Mouse (Mus musculus) heart, embryonic 10.5 days (tissue): ENCODE measurements around the gene Pjvk. TPM values are rescaled to one million over a fixed set of nuclear protein-coding genes. Genes with fewer than 3 reads are reported as not detected.
A peak's percentile ranks its signal among the peaks of the same experiment; 100 is the strongest.

Source experiments
- DNase-seq: peaks from one replicate; pipeline ENCODE4 v3.0.0-alpha.2; 2017; ENCODE audit warnings: low spot score
- H3K27ac ChIP-seq: fragments of 300-500 bp; sonication (generic); 2 replicates; pipeline ENCODE4 v1.5.1; 2016; ENCODE audit warnings: mild to moderate bottlenecking
- H3K27me3 ChIP-seq: fragments of 300-500 bp; sonication (generic); 2 replicates; pipeline ENCODE4 v1.6.1; 2016; ENCODE audit warnings: mild to moderate bottlenecking; ENCODE audit not compliant: poor library complexity, insufficient read depth, severe bottlenecking
- H3K36me3 ChIP-seq: fragments of 300-500 bp; sonication (generic); 2 replicates; pipeline ENCODE4 v1.6.1; 2016; ENCODE audit warnings: mild to moderate bottlenecking, moderate library complexity
- H3K4me1 ChIP-seq: fragments of 300-500 bp; sonication (generic); 2 replicates; pipeline ENCODE4 v1.6.1; 2016; ENCODE audit warnings: mild to moderate bottlenecking
- H3K4me3 ChIP-seq: fragments of 300-500 bp; sonication (generic); 2 replicates; pipeline ENCODE4 v1.5.1; 2016; ENCODE audit warnings: mild to moderate bottlenecking, moderate library complexity
- H3K9me3 ChIP-seq: fragments of 300-500 bp; sonication (generic); 2 replicates; pipeline ENCODE4 v1.6.1; 2016; ENCODE audit warnings: mild to moderate bottlenecking, moderate library complexity
- WGBS: fragments of 180-500 bp; shearing (Covaris S2); methylation state at CpG from one replicate; pipeline ENCODE4 v1.1.7; 2016; 5-methylcytosine and 5-hydroxymethylcytosine counted together
- polyA plus RNA-seq: library from polyadenylated mRNA; unstranded; fragments of >200 nt; fragmentation: Nextera tagmentation; extraction: Ambion mirVana; gene quantifications from 2 replicates; pipeline ENCODE4 v1.2.1, GENCODE M21; 2016

The Pjvk gene
- polyA plus RNA-seq, 1 experiment from 2014 or later, result 0.25 TPM

DNA sequence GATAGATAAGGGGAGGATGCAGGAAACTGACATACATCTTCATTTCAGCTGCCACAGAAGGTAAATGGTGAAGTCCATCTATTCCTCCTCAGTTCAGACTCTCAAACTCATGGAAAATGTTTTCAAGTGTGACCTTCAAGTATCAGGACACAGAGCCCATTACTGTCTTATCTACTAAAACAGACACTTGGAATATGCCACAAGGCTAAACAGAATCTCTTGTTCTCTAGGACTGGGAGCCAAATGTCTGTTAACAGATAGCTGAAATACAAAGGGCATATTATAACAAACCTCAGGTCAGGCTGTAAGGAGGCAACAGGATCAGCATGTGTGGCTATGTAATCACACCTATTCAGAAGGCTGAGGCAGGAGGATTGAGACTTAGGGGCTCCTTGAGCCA, 4.5 kb upstream of the Pjvk start:
- Histone ChIP-seq H3K4me1 (peaks cover 18% of the 10 kb centered on the region), H3K9me3 (no peaks in the 10 kb centered on the region), H3K27ac (no peak overlapping the region), H3K36me3 (peaks cover 45% of the 10 kb centered on the region), H3K27me3 (no peaks in the 10 kb centered on the region), H3K4me3 (no peak overlapping the region)
- DNase-seq, result no peak

DNA sequence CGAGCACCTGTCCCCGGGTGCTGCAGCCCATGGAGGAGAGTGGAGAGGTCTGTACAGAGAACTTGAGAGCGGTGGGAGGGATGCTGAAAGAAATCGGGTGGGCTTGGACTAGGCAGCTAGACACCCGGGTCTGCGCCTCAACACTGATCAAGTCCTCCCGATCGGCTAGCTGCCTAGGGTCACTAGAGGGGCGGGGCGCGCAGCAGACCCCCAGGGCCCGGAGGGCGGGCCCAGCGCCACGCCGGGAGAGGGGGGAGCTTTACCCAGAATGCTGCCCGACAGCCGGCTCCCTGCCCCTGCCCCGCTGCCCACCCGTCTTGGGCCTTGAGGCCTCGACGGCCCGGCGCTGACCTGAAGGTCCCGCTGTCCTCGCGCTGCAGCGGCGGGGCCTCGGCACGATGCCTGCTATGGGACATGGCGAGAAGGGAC, 821 bp upstream of the Pjvk start:
- WGBS, result under 1% methylated on average over 32 of the region's 32 CpGs
- no peak for DNase-seq
- Histone ChIP-seq H3K27me3 (no peaks in the 10 kb centered on the region), H3K4me1 (peaks cover 18% of the 10 kb centered on the region), H3K27ac (peak overlapping the region; percentile 92), H3K36me3 (peaks cover 11% of the 10 kb centered on the region; the same call in 1 of the 2 replicates), H3K4me3 (peak overlapping the region; percentile 86), H3K9me3 (no peaks in the 10 kb centered on the region)

DNA sequence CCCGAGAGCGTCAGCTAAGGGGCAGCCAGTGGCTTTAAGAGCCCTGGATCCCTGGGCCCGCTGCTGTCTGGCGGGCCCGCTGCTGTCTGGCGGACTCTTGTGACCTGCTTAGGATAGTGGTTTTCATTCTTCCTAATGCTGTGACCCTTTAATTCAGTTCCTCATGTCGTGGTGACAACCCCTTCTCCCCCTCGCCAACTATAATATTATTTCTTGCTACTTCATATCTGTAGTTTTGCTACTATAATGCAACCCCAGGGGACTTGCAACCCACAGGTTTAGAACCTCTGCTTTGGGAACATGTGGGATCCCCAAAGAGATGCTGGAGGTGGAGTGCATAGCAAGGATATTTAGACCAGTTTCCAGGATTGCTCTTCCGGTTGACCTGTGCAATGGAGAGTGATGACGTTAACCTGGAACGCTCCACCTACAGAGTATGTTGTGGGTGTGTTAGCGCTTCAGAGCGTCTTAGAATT, 428 bp downstream of the Pjvk start:
- Histone ChIP-seq H3K4me1 (peaks cover 18% of the 10 kb centered on the region), H3K36me3 (peaks cover 7% of the 10 kb centered on the region; the same call in 1 of the 2 replicates), H3K4me3 (peak overlapping the region; percentile 86), H3K27me3 (no peaks in the 10 kb centered on the region), H3K27ac (peak overlapping the region; percentile 92), H3K9me3 (no peaks in the 10 kb centered on the region)
- DNase-seq, result peak; percentile 76
- WGBS, result 31% methylated on average over 13 of the region's 13 CpGs

DNA sequence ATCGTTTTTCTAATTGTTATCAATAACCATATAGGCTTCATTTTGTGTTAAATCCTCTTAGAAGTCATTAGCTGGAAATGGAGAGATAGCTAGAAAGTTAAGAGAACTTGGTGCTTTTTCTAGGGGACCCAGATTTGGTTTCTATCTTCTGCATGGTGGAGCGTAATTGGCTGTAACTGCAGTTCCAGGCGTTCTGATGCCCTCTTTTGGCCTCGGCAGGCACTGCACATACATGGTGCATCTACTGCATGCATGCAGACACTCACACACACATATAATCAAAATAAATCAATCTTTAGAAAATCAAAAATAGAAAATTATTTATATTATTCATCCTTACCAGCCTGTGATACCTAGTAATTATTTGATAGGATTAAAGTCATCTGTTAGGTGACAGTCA, 4.8 kb downstream of the Pjvk start:
- H3K27ac ChIP-seq, result no peak overlapping the region
- no peaks in the 10 kb centered on the region; the same call in 1 of the 2 replicates for H3K4me1 ChIP-seq
- no peaks in the 10 kb centered on the region for H3K36me3 ChIP-seq
- H3K4me3 ChIP-seq, result no peak overlapping the region
- WGBS, result 92% methylated on average over 4 of the region's 4 CpGs
- DNase-seq, result no peak
- no peaks in the 10 kb centered on the region for H3K27me3 ChIP-seq
- no peaks in the 10 kb centered on the region for H3K9me3 ChIP-seq

DNA sequence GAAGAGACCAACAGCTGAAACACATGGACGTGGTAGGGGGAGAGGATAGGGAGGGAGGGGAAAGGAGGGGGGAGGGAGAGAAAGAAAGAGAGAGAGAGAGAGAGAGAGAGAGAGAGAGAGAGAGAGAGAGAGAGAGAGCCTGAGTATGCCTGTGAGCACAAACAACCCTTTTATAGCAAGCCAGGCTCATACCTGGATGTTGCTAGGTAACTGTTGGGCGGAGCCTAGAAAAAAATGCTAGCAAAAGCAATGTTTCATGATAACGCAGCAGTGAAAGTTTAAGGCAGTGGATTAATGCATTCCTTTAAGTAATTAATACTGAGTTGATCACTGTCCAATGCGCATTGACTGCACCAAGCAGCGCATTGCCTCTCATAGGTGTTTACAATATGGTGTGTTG, 6.4 kb downstream of the Pjvk start:
- Histone ChIP-seq H3K4me1 (no peaks in the 10 kb centered on the region), H3K27me3 (no peaks in the 10 kb centered on the region), H3K36me3 (no peaks in the 10 kb centered on the region), H3K27ac (no peak overlapping the region), H3K4me3 (no peak overlapping the region), H3K9me3 (no peaks in the 10 kb centered on the region)
- DNase-seq, result no peak
- WGBS, result 80% methylated on average over 5 of the region's 5 CpGs

DNA sequence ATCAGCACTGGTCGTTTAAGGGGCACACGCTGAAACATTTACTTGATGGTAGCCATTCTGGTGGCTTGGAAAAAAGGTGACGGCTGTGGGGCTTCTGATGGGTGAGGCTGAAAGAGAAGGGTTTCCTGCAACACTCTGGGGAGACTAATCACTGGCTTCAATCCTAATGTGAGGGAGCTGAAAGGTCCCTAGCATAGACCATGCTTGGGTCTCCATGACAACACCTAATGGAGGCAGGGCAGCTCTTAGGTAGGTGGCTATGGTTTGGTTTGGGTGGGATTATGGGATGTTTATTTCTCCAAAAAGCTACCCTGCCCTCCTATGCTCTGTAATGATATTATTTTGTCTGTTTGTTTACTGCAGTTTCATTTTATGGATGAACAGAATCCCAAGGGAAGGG, 7.2 kb downstream of the Pjvk start:
- DNase-seq, result no peak
- no peaks in the 10 kb centered on the region for H3K27me3 ChIP-seq

DNA sequence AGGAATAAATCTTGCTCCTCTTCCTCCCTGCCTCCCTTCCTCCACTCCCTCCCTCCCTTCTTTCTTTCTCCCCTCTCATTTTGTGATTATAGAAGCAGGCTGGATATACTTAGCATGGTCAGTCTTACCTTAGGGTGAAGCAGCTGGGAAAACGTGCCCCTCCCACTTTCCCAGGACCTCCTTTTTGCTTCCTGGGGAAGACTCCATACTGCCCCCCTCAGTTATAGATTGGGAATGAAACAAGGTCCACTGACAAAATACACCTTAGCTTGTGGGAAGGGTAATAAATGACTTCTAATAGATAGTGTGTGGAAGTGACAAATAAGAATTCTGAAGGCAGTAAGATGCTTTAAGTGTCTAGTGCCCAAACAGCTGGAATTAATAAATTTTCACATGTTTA, 7.7 kb downstream of the Pjvk start:
- DNase-seq, result no peak
- 6% methylated on average over 1 of the region's 1 CpGs for WGBS
- Histone ChIP-seq H3K27me3 (no peaks in the 10 kb centered on the region), H3K27ac (no peak overlapping the region), H3K4me1 (no peaks in the 10 kb centered on the region), H3K36me3 (no peaks in the 10 kb centered on the region), H3K9me3 (no peaks in the 10 kb centered on the region), H3K4me3 (no peak overlapping the region)

More for the DNA sequence above, 7.2 kb downstream of the Pjvk start:
- Histone ChIP-seq H3K4me1 (no peaks in the 10 kb centered on the region), H3K9me3 (no peaks in the 10 kb centered on the region), H3K4me3 (no peak overlapping the region), H3K27ac (no peak overlapping the region), H3K36me3 (no peaks in the 10 kb centered on the region)
- 68% methylated on average over 3 of the region's 3 CpGs for WGBS

DNA sequence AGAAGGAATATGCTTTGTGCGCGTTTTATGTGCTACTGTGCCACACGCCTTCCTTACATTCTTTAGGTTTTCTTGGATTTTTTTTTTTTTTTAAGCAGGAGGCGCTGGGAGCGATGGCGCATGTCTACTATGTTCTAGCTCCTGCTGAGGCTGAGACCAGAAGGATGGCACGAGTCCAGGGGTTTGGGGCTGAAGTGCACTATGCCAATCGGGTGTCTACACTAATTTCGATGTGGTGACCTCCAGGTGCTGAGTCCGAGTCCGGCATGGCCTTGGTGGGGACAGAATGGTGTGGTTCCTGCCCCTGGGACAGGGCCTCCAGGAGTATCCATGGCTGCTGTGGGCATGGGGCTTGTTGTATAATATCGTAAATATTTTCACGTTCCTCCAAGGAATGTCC, 10.3 kb downstream of the Pjvk start:
- Histone ChIP-seq H3K36me3 (peaks cover 20% of the 10 kb centered on the region), H3K9me3 (no peaks in the 10 kb centered on the region), H3K27me3 (no peaks in the 10 kb centered on the region), H3K4me3 (no peak overlapping the region), H3K27ac (no peak overlapping the region), H3K4me1 (no peaks in the 10 kb centered on the region)
- WGBS, result 80% methylated on average over 13 of the region's 13 CpGs
- no peak for DNase-seq

DNA sequence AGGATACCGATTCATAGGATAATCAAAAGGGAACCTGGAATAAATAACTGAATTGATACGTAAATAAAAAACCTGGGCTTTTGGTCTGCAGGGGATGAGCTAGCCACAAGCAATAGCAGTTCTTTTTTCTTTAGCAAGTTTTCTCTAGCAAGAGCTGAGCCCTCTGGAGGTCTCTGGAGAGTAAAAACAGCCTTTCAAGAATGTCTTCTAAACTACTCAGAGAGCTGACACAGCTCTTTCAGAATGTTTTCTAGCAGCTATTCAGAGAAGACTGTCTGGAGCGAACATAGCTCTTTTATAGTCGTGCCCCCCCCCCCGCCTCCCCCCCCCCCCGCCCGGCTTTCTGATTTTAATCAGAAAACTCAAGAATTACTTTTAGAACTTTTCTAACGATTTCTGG, 11.1 kb downstream of the Pjvk start:
- Histone ChIP-seq H3K27ac (no peak overlapping the region), H3K9me3 (no peaks in the 10 kb centered on the region), H3K27me3 (no peaks in the 10 kb centered on the region), H3K4me3 (no peak overlapping the region), H3K36me3 (peaks cover 28% of the 10 kb centered on the region), H3K4me1 (no peaks in the 10 kb centered on the region)
- WGBS, result 56% methylated on average over 8 of the region's 8 CpGs
- DNase-seq, result no peak

DNA sequence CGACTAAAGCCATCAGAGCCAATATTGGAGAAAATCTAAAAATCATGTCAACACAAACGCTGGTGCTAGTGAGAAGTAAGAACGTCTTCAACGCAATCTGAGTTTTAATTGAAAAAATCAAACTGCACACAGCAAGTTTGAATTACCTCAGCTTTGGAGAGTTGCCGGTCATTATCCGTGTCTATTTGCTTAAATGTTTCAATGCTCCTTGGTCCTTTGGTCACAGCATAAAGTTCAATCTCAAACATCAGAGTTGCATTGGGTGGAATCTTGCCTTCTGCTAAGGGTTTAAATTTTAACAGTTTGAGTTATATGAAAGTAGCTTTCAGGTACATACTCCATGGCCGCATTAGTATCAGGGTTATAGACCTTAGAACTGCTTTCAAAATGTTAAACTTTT, 17.3 kb downstream of the Pjvk start:
- DNase-seq, result no peak
- H3K9me3 ChIP-seq, result no peaks in the 10 kb centered on the region
- WGBS, result 92% methylated on average over 7 of the region's 7 CpGs
- H3K4me1 ChIP-seq, result no peaks in the 10 kb centered on the region
- H3K27me3 ChIP-seq, result no peaks in the 10 kb centered on the region
- peaks cover 37% of the 10 kb centered on the region for H3K36me3 ChIP-seq
- no peak overlapping the region for H3K4me3 ChIP-seq
- H3K27ac ChIP-seq, result no peak overlapping the region

DNA sequence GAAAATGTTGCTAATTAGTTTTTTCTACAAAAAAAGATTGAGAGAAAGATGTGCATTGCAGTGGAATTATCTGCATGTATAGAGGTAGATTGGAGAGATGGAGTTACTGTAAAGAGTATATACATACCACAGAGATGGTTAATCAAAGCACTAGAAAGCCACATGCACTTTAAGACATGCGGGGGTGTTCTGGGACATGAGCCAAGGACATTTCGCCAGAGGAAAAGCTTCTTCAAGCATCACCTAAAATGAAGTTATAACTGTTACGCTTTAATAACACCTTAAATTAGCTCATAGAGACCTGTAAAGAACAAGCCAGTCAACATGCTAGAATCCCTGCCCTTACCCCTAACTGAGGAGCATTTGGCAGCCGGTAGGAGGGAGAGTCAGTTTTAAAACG, 18.9 kb downstream of the Pjvk start:
- no peaks in the 10 kb centered on the region for H3K9me3 ChIP-seq
- no peaks in the 10 kb centered on the region for H3K27me3 ChIP-seq
- H3K36me3 ChIP-seq, result peaks cover 30% of the 10 kb centered on the region
- WGBS, result 71% methylated on average over 5 of the region's 5 CpGs
- H3K4me1 ChIP-seq, result no peaks in the 10 kb centered on the region
- no peak overlapping the region for H3K27ac ChIP-seq
- no peak for DNase-seq
- no peak overlapping the region for H3K4me3 ChIP-seq

DNA sequence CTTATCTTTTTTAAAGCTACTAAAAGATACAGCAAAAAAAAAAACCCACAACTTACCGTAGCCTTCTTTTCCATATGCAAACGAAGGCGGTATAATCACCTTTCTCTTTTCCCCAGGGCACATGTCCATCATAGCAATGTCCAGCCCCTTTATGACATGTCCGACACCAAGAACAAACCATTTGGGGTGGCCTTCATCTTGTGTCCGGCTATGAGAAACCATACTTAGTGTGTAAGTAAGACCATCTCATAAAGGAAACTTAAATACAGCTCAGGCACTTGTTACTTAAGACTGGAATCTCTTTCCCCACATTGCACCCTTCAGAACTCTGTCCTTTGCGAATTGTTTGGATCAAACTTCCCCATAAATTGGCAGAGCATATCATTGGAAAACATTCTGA, 23.4 kb downstream of the Pjvk start:
- WGBS, result 89% methylated on average over 6 of the region's 6 CpGs
- H3K27ac ChIP-seq, result no peak overlapping the region
- no peaks in the 10 kb centered on the region for H3K36me3 ChIP-seq
- no peak for DNase-seq
- H3K9me3 ChIP-seq, result no peaks in the 10 kb centered on the region
- H3K4me1 ChIP-seq, result peaks cover 23% of the 10 kb centered on the region
- peak overlapping the region; percentile 63 for H3K4me3 ChIP-seq
- H3K27me3 ChIP-seq, result no peaks in the 10 kb centered on the region

DNA sequence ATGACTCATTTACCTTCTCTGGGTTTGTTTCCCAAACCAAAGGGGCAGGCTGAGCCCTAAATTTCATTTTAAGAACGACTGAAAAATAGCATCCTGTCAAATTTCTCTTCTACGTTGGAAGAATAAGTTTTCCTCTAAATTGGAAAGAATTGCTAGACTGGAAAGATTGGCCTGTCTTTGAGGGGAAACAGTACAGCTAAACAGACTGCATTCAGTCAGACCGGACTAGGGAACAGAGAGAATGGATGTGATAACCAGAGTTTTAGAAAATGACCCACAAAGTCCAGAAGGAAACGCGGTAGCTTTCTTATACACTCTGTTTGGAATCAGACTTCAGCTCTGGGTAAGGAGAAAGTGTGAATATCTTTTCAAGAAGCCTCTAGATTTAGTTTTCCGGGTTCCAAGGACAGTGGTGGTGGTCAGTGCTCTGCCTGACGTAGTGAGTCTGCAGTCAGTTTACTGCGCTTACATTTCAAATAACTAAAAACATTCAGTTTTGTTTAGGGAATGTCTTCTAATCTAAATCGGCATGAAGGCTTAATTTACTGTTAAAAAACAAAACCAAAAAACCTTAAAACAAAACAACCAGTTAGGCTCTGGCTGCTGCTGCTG, 24.0 kb downstream of the Pjvk start:
- H3K27me3 ChIP-seq, result no peaks in the 10 kb centered on the region
- no peaks in the 10 kb centered on the region for H3K9me3 ChIP-seq
- peak overlapping the region; percentile 88 for H3K27ac ChIP-seq
- peaks cover 27% of the 10 kb centered on the region for H3K4me1 ChIP-seq
- peak overlapping the region; percentile 63 for H3K4me3 ChIP-seq
- H3K36me3 ChIP-seq, result no peaks in the 10 kb centered on the region
- WGBS, result 36% methylated on average over 9 of the region's 9 CpGs
- no peak for DNase-seq

DNA sequence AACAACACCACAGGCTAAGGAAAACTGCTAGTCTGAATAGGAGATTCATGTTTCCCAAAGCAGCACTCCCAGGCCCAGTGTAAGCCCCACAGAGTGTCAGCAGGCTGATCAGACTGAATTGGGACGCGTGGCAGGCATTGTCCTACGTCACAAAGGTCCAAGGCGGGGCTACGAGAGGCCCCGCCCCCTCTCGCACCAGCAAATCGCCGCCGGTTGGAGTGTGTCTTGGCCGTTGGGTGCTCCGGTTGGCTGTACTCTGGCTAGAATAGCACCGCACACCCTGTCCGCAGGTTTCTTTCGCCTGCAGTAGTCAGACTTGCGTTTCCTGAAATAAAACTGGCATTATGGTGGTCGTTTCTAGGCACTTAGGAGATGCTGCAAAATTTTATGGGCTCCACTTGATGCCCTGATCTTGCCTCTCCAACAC, 24.7 kb downstream of the Pjvk start, which contains the start of gene Fkbp7:
Fkbp7 (minus strand) TSS at position 151 of the 427 bp plus-strand sequence.
- peak within 1 kb of the TSS; percentile 63 for H3K4me3 ChIP-seq
- H3K27ac ChIP-seq, result peak within 1 kb of the TSS; percentile 88
- no peaks in the 10 kb centered on the region for H3K9me3 ChIP-seq
- H3K27me3 ChIP-seq, result no peaks in the 10 kb centered on the region
- under 1% methylated on average over 17 of the region's 17 CpGs for WGBS
- peaks cover 27% of the 10 kb centered on the region for H3K4me1 ChIP-seq
- H3K36me3 ChIP-seq, result no peaks in the 10 kb centered on the region
- DNase-seq, result peak; percentile 96
